Mouse (Mus musculus): Measurements from ENCODE around the gene Cfap61. TPM values are rescaled to one million over a fixed set of nuclear protein-coding genes. Genes with fewer than 3 reads are reported as not detected.

The Cfap61 gene
- total and polyA plus RNA-seq, 3 experiments = 1.4 to 1.7 (median 1.5) TPM

- 33% methylated on average over 14 of the region's 14 CpGs for WGBS
- Histone ChIP-seq H3K27ac (no peak overlapping the region), H3K79me2 (replicated peaks; ENCODE audit: control insufficient read depth, insufficient read depth, low read length) (no peaks in the 10 kb centered on the region), H3K27me3 (ENCODE audit: control insufficient read depth, insufficient read depth, low read length) (peaks cover 27% of the 10 kb centered on the region), H3K4me1 (ENCODE audit: control insufficient read depth, insufficient read depth, low read length) (peaks cover 2% of the 10 kb centered on the region), H3K36me3 (ENCODE audit: control insufficient read depth, insufficient read depth, low read length) (no peaks in the 10 kb centered on the region), H3K4me3 (no peak overlapping the region), H3K9ac (ENCODE audit: low read depth, low read length) (no peak overlapping the region)
- intact Hi-C loops (cut with DNase I) = loop anchor here (10.0 kb wide), 1 partner anchor 198 kb away; no protein-coding TSS in a partner anchor
- DNase-seq = no peak
- TF ChIP-seq POLR2A (IDR thresholded peaks at IDR 0.05; ENCODE audit: insufficient read depth, low read depth, low read length) = no peak
- TF ChIP-seq EP300 (IDR thresholded peaks at IDR 0.05; ENCODE audit: insufficient read depth, low read depth, low read length) = no peak
- no peak for TF ChIP-seq CTCF (IDR thresholded peaks at IDR 0.05)
These were observed 281.8 kb downstream of the Cfap61 start for GRCm38 (mm10) chr2:146216111-146217064.

- no peak for TF ChIP-seq POLR2A (IDR thresholded peaks at IDR 0.05; ENCODE audit: insufficient read depth, low read depth, low read length)
- intact Hi-C loops (cut with DNase I) = loop anchor here (10.0 kb wide), 1 partner anchor 197 kb away; no protein-coding TSS in a partner anchor
- peak in 1 of 2 experiments; percentile 17 for DNase-seq
- no peaks in the 10 kb centered on the region for H3K36me3 ChIP-seq (ENCODE audit: control insufficient read depth, insufficient read depth, low read length)
- H3K27ac ChIP-seq = no peak overlapping the region
- no peaks in the 10 kb centered on the region for H3K79me2 ChIP-seq (replicated peaks; ENCODE audit: control insufficient read depth, insufficient read depth, low read length)
- no peak overlapping the region for H3K4me3 ChIP-seq
- H3K27me3 ChIP-seq (ENCODE audit: control insufficient read depth, insufficient read depth, low read length) = peaks cover 34% of the 10 kb centered on the region
- H3K9ac ChIP-seq (ENCODE audit: low read depth, low read length) = no peak overlapping the region
- H3K4me1 ChIP-seq (ENCODE audit: control insufficient read depth, insufficient read depth, low read length) = peaks cover 2% of the 10 kb centered on the region
- 2% methylated on average over 16 of the region's 16 CpGs for WGBS
These were observed 282.8 kb downstream of the Cfap61 start for GRCm38 (mm10) chr2:146217227-146217980.

- no peak overlapping the region for H3K9ac ChIP-seq (ENCODE audit: low read depth, low read length)
- WGBS = 4% methylated on average over 40 of the region's 40 CpGs
- no peaks in the 10 kb centered on the region for H3K79me2 ChIP-seq (replicated peaks; ENCODE audit: control insufficient read depth, insufficient read depth, low read length)
- peaks cover 2% of the 10 kb centered on the region for H3K4me1 ChIP-seq (ENCODE audit: control insufficient read depth, insufficient read depth, low read length)
- H3K36me3 ChIP-seq (ENCODE audit: control insufficient read depth, insufficient read depth, low read length) = no peaks in the 10 kb centered on the region
- H3K27ac ChIP-seq = no peak overlapping the region
- DNase-seq = no peak
- TF ChIP-seq EP300 (IDR thresholded peaks at IDR 0.05; ENCODE audit: insufficient read depth, low read depth, low read length) = no peak
- TF ChIP-seq POLR2A (IDR thresholded peaks at IDR 0.05; ENCODE audit: insufficient read depth, low read depth, low read length) = no peak
- no peak for TF ChIP-seq CTCF (IDR thresholded peaks at IDR 0.05)
- peak overlapping the region; percentile 1; the same call in 1 of the 2 replicates for H3K4me3 ChIP-seq
- intact Hi-C loops (cut with DNase I) = loop anchor here (10.0 kb wide), 1 partner anchor 197 kb away; no protein-coding TSS in a partner anchor
- peaks cover 42% of the 10 kb centered on the region for H3K27me3 ChIP-seq (ENCODE audit: control insufficient read depth, insufficient read depth, low read length)
These were observed 283.6 kb downstream of the Cfap61 start for GRCm38 (mm10) chr2:146218161-146218691.

GRCm38 (mm10) chr2:146218881-146219535 is 284.4 kb downstream of the Cfap61 start:
- intact Hi-C loops (cut with DNase I) = loop anchor here (10.0 kb wide), 1 partner anchor 196 kb away; no protein-coding TSS in a partner anchor
- Histone ChIP-seq H3K4me3 (no peak overlapping the region), H3K27me3 (ENCODE audit: control insufficient read depth, insufficient read depth, low read length) (peaks cover 50% of the 10 kb centered on the region), H3K79me2 (replicated peaks; ENCODE audit: control insufficient read depth, insufficient read depth, low read length) (no peaks in the 10 kb centered on the region), H3K27ac (no peak overlapping the region), H3K36me3 (ENCODE audit: control insufficient read depth, insufficient read depth, low read length) (no peaks in the 10 kb centered on the region), H3K4me1 (ENCODE audit: control insufficient read depth, insufficient read depth, low read length) (peaks cover 2% of the 10 kb centered on the region), H3K9ac (ENCODE audit: low read depth, low read length) (no peak overlapping the region)
- WGBS = 7% methylated on average over 19 of the region's 19 CpGs
- DNase-seq = peak in 1 of 2 experiments; percentile 23
- TF ChIP-seq EP300 (IDR thresholded peaks at IDR 0.05; ENCODE audit: insufficient read depth, low read depth, low read length) = no peak
- TF ChIP-seq CTCF (IDR thresholded peaks at IDR 0.05) = no peak
- no peak for TF ChIP-seq POLR2A (IDR thresholded peaks at IDR 0.05; ENCODE audit: insufficient read depth, low read depth, low read length)

- peaks cover 2% of the 10 kb centered on the region for H3K4me1 ChIP-seq (ENCODE audit: control insufficient read depth, insufficient read depth, low read length)
- no peak for DNase-seq
- 15% methylated on average over 11 of the region's 11 CpGs for WGBS
- H3K36me3 ChIP-seq (ENCODE audit: control insufficient read depth, insufficient read depth, low read length) = no peaks in the 10 kb centered on the region
- no peak overlapping the region for H3K9ac ChIP-seq (ENCODE audit: low read depth, low read length)
- peaks cover 50% of the 10 kb centered on the region for H3K27me3 ChIP-seq (ENCODE audit: control insufficient read depth, insufficient read depth, low read length)
- H3K27ac ChIP-seq = no peak overlapping the region
- no peak for TF ChIP-seq CTCF (IDR thresholded peaks at IDR 0.05)
- no peak for TF ChIP-seq POLR2A (IDR thresholded peaks at IDR 0.05; ENCODE audit: insufficient read depth, low read depth, low read length)
- TF ChIP-seq EP300 (IDR thresholded peaks at IDR 0.05; ENCODE audit: insufficient read depth, low read depth, low read length) = no peak
- no peak overlapping the region for H3K4me3 ChIP-seq
- intact Hi-C loops (cut with DNase I) = loop anchor here (10.0 kb wide), 1 partner anchor 195 kb away; no protein-coding TSS in a partner anchor
- no peaks in the 10 kb centered on the region for H3K79me2 ChIP-seq (replicated peaks; ENCODE audit: control insufficient read depth, insufficient read depth, low read length)
These were observed 285.2 kb downstream of the Cfap61 start for GRCm38 (mm10) chr2:146219791-146220190.

Measured in heart, adult 2 months (tissue).